Mouse (Mus musculus) spleen, adult 2 months (tissue): ENCODE measurements around the gene Slc24a4. TPM values are rescaled to one million over a fixed set of nuclear protein-coding genes. Genes with fewer than 3 reads are reported as not detected.

Source experiments
- DNase-seq, 2 experiments: peaks; one replicate each; pipeline versions ENCODE4 v3.0.0 to v3.0.0-alpha.2; 2012 to 2021; ENCODE audit warnings: low spot score in 2 of 2, low read depth in 1 of 2
- H3K27ac ChIP-seq: fragments of 200-500 bp; 2 replicates; pipeline ENCODE4 v1.5.1; 2012; ENCODE audit warnings: low read length, inconsistent platforms; ENCODE audit not compliant: insufficient read depth
- H3K27me3 ChIP-seq: fragments of 200-500 bp; 2 replicates; pipeline ENCODE4 v1.6.1; 2012; ENCODE audit warnings: mild to moderate bottlenecking, moderate library complexity, low read length, inconsistent platforms; ENCODE audit not compliant: control insufficient read depth, insufficient read depth
- H3K36me3 ChIP-seq: fragments of 200-500 bp; 2 replicates; pipeline ENCODE4 v1.6.1; 2012; ENCODE audit warnings: mild to moderate bottlenecking, low read length, inconsistent platforms; ENCODE audit not compliant: control insufficient read depth, insufficient read depth
- H3K4me1 ChIP-seq: fragments of 200-500 bp; 2 replicates; pipeline ENCODE4 v1.6.1; 2011; ENCODE audit warnings: inconsistent platforms; ENCODE audit not compliant: control insufficient read depth, insufficient read depth, insufficient read length
- H3K4me3 ChIP-seq: fragments of 200-500 bp; 2 replicates; pipeline ENCODE4 v1.5.1; 2011; ENCODE audit warnings: mild to moderate bottlenecking, inconsistent platforms; ENCODE audit not compliant: insufficient read depth, insufficient read length; ENCODE audit errors: extremely low read depth
- CTCF ChIP-seq: fragments of 200-500 bp; IDR thresholded peaks from 2 replicates; pipeline ENCODE4 v1.5.1; 2011; ENCODE audit warnings: mild to moderate bottlenecking, inconsistent platforms; ENCODE audit not compliant: insufficient read depth, insufficient read length, insufficient replicate concordance; ENCODE audit errors: extremely low read depth
- POLR2A ChIP-seq: fragments of 200-500 bp; IDR thresholded peaks from 2 replicates; pipeline ENCODE4 v1.6.1; 2011; ENCODE audit warnings: low read depth, low read length, inconsistent platforms
- WGBS: fragments of 180-500 bp; shearing (Covaris S2); methylation state at CpG from one replicate; pipeline ENCODE4 v1.1.7; 2018; 5-methylcytosine and 5-hydroxymethylcytosine counted together
- polyA plus RNA-seq: library from polyadenylated mRNA; depleted of rRNA; stranded (reverse); fragments of >200 nt; gene quantifications from 2 replicates; pipeline ENCODE4 v1.2.3, GENCODE M21; 2012

Slc24a4 gene
- polyA plus RNA-seq, 1 experiment, result not detected

GRCm38 (mm10) chr12:102252525-102252924, 124.0 kb downstream of the Slc24a4 start:
- DNase-seq, result no peak
- Histone ChIP-seq H3K36me3 (no peaks in the 10 kb centered on the region), H3K4me3 (no peak overlapping the region), H3K4me1 (peaks cover 5% of the 10 kb centered on the region), H3K27ac (no peak overlapping the region), H3K27me3 (no peaks in the 10 kb centered on the region)
- TF ChIP-seq CTCF (no peak), POLR2A (no peak)
- WGBS, result 36% methylated on average over 1 of the region's 1 CpGs

- Histone ChIP-seq H3K27ac (no peak overlapping the region), H3K4me3 (no peak overlapping the region), H3K36me3 (no peaks in the 10 kb centered on the region), H3K27me3 (no peaks in the 10 kb centered on the region), H3K4me1 (peaks cover 5% of the 10 kb centered on the region)
- no peak for DNase-seq
- TF ChIP-seq CTCF (no peak), POLR2A (no peak)
These were observed 126.5 kb downstream of the Slc24a4 start for GRCm38 (mm10) chr12:102255012-102255411.

- no peak for TF ChIP-seq CTCF
- TF ChIP-seq POLR2A, result no peak
- Histone ChIP-seq H3K27me3 (no peaks in the 10 kb centered on the region), H3K27ac (no peak overlapping the region), H3K4me1 (no peaks in the 10 kb centered on the region), H3K36me3 (no peaks in the 10 kb centered on the region), H3K4me3 (no peak overlapping the region)
- DNase-seq, result no peak
- WGBS, result 61% methylated on average over 3 of the region's 3 CpGs
These were observed 130.1 kb downstream of the Slc24a4 start for GRCm38 (mm10) chr12:102258522-102259112.

GRCm38 (mm10) chr12:102261933-102262396, 133.4 kb downstream of the Slc24a4 start:
- no peaks in the 10 kb centered on the region for H3K4me1 ChIP-seq
- TF ChIP-seq CTCF (no peak), POLR2A (no peak)
- 75% methylated on average over 8 of the region's 8 CpGs for WGBS
- H3K36me3 ChIP-seq, result no peaks in the 10 kb centered on the region
- no peak overlapping the region for H3K27ac ChIP-seq
- H3K27me3 ChIP-seq, result no peaks in the 10 kb centered on the region
- H3K4me3 ChIP-seq, result no peak overlapping the region
- no peak for DNase-seq

- WGBS, result 87% methylated on average over 2 of the region's 2 CpGs
- DNase-seq, result no peak
- H3K4me1 ChIP-seq, result no peaks in the 10 kb centered on the region
These were observed 134.3 kb downstream of the Slc24a4 start for GRCm38 (mm10) chr12:102262809-102263208.

GRCm38 (mm10) chr12:102263249-102263648, 134.7 kb downstream of the Slc24a4 start:
- Histone ChIP-seq H3K27me3 (no peaks in the 10 kb centered on the region), H3K36me3 (no peaks in the 10 kb centered on the region), H3K4me1 (no peaks in the 10 kb centered on the region), H3K4me3 (no peak overlapping the region), H3K27ac (no peak overlapping the region)
- TF ChIP-seq POLR2A (no peak), CTCF (no peak)
- DNase-seq, result no peak

More at GRCm38 (mm10) chr12:102262809-102263208, 134.3 kb downstream of the Slc24a4 start:
- Histone ChIP-seq H3K27me3 (no peaks in the 10 kb centered on the region), H3K4me3 (no peak overlapping the region), H3K27ac (no peak overlapping the region), H3K36me3 (no peaks in the 10 kb centered on the region)
- TF ChIP-seq POLR2A (no peak), CTCF (no peak)

- no peak for DNase-seq
- 89% methylated on average over 8 of the region's 8 CpGs for WGBS
- no peaks in the 10 kb centered on the region for H3K27me3 ChIP-seq
These were observed 137.9 kb downstream of the Slc24a4 start for GRCm38 (mm10) chr12:102266433-102266832.

More at GRCm38 (mm10) chr12:102266433-102266832, 137.9 kb downstream of the Slc24a4 start:
- no peaks in the 10 kb centered on the region for H3K4me1 ChIP-seq
- no peaks in the 10 kb centered on the region for H3K36me3 ChIP-seq
- H3K4me3 ChIP-seq, result no peak overlapping the region
- H3K27ac ChIP-seq, result no peak overlapping the region
- TF ChIP-seq CTCF, result no peak
- no peak for TF ChIP-seq POLR2A
